Mouse (Mus musculus) brown adipose tissue, adult 24 weeks (tissue): ENCODE data around the gene Grm7. TPM values are rescaled to one million over a fixed set of nuclear protein-coding genes. Genes with fewer than 3 reads are reported as not detected.

Source experiments
- H3K27ac ChIP-seq: fragments of 200-500 bp; replicated peaks from 2 replicates; pipeline ENCODE4 v1.5.1; 2012; ENCODE audit warnings: low read depth, mild to moderate bottlenecking, low read length
- H3K4me1 ChIP-seq: fragments of 200-500 bp; 2 replicates; pipeline ENCODE4 v1.6.1; 2012; ENCODE audit warnings: low read length, mixed read lengths; ENCODE audit not compliant: control insufficient read depth, insufficient read depth, insufficient read length
- H3K4me3 ChIP-seq: fragments of 200-500 bp; 2 replicates; pipeline ENCODE4 v1.5.1; 2012; ENCODE audit warnings: low read depth, mild to moderate bottlenecking, low read length, moderate library complexity; ENCODE audit not compliant: insufficient read depth
- polyA plus RNA-seq: library from polyadenylated mRNA; stranded (reverse); fragments of >200 nt; gene quantifications from 2 replicates; pipeline ENCODE4 v1.2.4, GENCODE M21; 2012; ENCODE audit not compliant: missing spikeins, insufficient read depth, insufficient read length

Grm7 gene
- polyA plus RNA-seq, 1 experiment = not detected

- H3K27ac ChIP-seq = no peak overlapping the region
- no peaks in the 10 kb centered on the region for H3K4me1 ChIP-seq
- no peak overlapping the region for H3K4me3 ChIP-seq
Observed at GRCm38 (mm10) chr6:111369013-111369412, 723.6 kb downstream of the Grm7 start.

- no peaks in the 10 kb centered on the region for H3K4me1 ChIP-seq
- H3K4me3 ChIP-seq = no peak overlapping the region
- H3K27ac ChIP-seq = no peak overlapping the region
Observed at GRCm38 (mm10) chr6:111371581-111372349, 726.4 kb downstream of the Grm7 start.

GRCm38 (mm10) chr6:111372626-111373380 lies 727.4 kb downstream of the Grm7 start:
- no peak overlapping the region for H3K27ac ChIP-seq
- no peaks in the 10 kb centered on the region for H3K4me1 ChIP-seq
- H3K4me3 ChIP-seq = no peak overlapping the region

- H3K4me1 ChIP-seq = no peaks in the 10 kb centered on the region
- no peak overlapping the region for H3K4me3 ChIP-seq
- no peak overlapping the region for H3K27ac ChIP-seq
Observed at GRCm38 (mm10) chr6:111380710-111381109, 735.3 kb downstream of the Grm7 start.

GRCm38 (mm10) chr6:111408750-111409149 lies 763.4 kb downstream of the Grm7 start:
- Histone ChIP-seq H3K4me3 (no peak overlapping the region), H3K4me1 (no peaks in the 10 kb centered on the region), H3K27ac (no peak overlapping the region)

GRCm38 (mm10) chr6:111424737-111425136 lies 779.4 kb downstream of the Grm7 start:
- Histone ChIP-seq H3K4me1 (no peaks in the 10 kb centered on the region), H3K4me3 (no peak overlapping the region), H3K27ac (no peak overlapping the region)

GRCm38 (mm10) chr6:111446228-111446627 lies 800.8 kb downstream of the Grm7 start:
- Histone ChIP-seq H3K4me3 (no peak overlapping the region), H3K27ac (no peak overlapping the region), H3K4me1 (no peaks in the 10 kb centered on the region)

- Histone ChIP-seq H3K4me1 (no peaks in the 10 kb centered on the region), H3K27ac (no peak overlapping the region), H3K4me3 (no peak overlapping the region)
Observed at GRCm38 (mm10) chr6:111447851-111448250, 802.5 kb downstream of the Grm7 start.

- Histone ChIP-seq H3K4me1 (no peaks in the 10 kb centered on the region), H3K27ac (no peak overlapping the region), H3K4me3 (no peak overlapping the region)
Observed at GRCm38 (mm10) chr6:111449054-111449783, 803.8 kb downstream of the Grm7 start.

- Histone ChIP-seq H3K4me3 (no peak overlapping the region), H3K4me1 (no peaks in the 10 kb centered on the region), H3K27ac (no peak overlapping the region)
Observed at GRCm38 (mm10) chr6:111481866-111482265, 836.5 kb downstream of the Grm7 start.

GRCm38 (mm10) chr6:111486081-111486480 lies 840.7 kb downstream of the Grm7 start:
- H3K4me3 ChIP-seq = no peak overlapping the region
- no peaks in the 10 kb centered on the region for H3K4me1 ChIP-seq
- H3K27ac ChIP-seq = no peak overlapping the region

- no peak overlapping the region for H3K4me3 ChIP-seq
- no peaks in the 10 kb centered on the region for H3K4me1 ChIP-seq
- H3K27ac ChIP-seq = no peak overlapping the region
Observed at GRCm38 (mm10) chr6:111487556-111487955, 842.2 kb downstream of the Grm7 start.

GRCm38 (mm10) chr6:111492166-111492565 lies 846.8 kb downstream of the Grm7 start:
- Histone ChIP-seq H3K27ac (no peak overlapping the region), H3K4me3 (no peak overlapping the region), H3K4me1 (no peaks in the 10 kb centered on the region)

- Histone ChIP-seq H3K4me3 (no peak overlapping the region), H3K4me1 (no peaks in the 10 kb centered on the region), H3K27ac (no peak overlapping the region)
Observed at GRCm38 (mm10) chr6:111499542-111499941, 854.2 kb downstream of the Grm7 start.

GRCm38 (mm10) chr6:111510768-111511459 lies 865.5 kb downstream of the Grm7 start:
- no peak overlapping the region for H3K27ac ChIP-seq
- no peaks in the 10 kb centered on the region for H3K4me1 ChIP-seq
- no peak overlapping the region for H3K4me3 ChIP-seq
